Mouse (Mus musculus) ES-Bruce4 (cell line): Measurements from ENCODE around the gene Vmn1r42. TPM values are rescaled to one million over a fixed set of nuclear protein-coding genes. Genes with fewer than 3 reads are reported as not detected.
"Not testable (repeated sequence)": the region's sequence is repeated elsewhere in the genome, so short reads cannot be mapped to it uniquely, and the experiment has no call there.

Source experiments
- H3K27ac ChIP-seq: 2 replicates; pipeline ENCODE4 v1.5.1; 2012; ENCODE audit warnings: low read length, inconsistent platforms; ENCODE audit not compliant: insufficient read depth
- H3K27me3 ChIP-seq: 2 replicates; pipeline ENCODE4 v1.6.1; 2012; ENCODE audit warnings: mild to moderate bottlenecking, low read length, inconsistent platforms; ENCODE audit not compliant: control insufficient read depth, poor library complexity, insufficient read depth, severe bottlenecking
- H3K36me3 ChIP-seq: 2 replicates; pipeline ENCODE4 v1.6.1; 2012; ENCODE audit warnings: inconsistent platforms, mild to moderate bottlenecking, low read length, moderate library complexity; ENCODE audit not compliant: control insufficient read depth, poor library complexity, insufficient read depth, severe bottlenecking
- H3K4me1 ChIP-seq: one replicate; pipeline ENCODE4 v1.8.1; 2011; ENCODE audit warnings: low read length; ENCODE audit not compliant: control insufficient read depth, insufficient read depth
- H3K4me3 ChIP-seq: 2 replicates; pipeline ENCODE4 v1.5.1; 2011; ENCODE audit warnings: low read depth, mild to moderate bottlenecking, low read length
- H3K9ac ChIP-seq: 2 replicates; pipeline ENCODE4 v1.6.1; 2012; ENCODE audit warnings: low read depth, mild to moderate bottlenecking, inconsistent platforms; ENCODE audit not compliant: poor library complexity, severe bottlenecking
- H3K9me3 ChIP-seq: replicated peaks from 2 replicates; pipeline ENCODE4 v1.6.1; 2012; ENCODE audit warnings: mild to moderate bottlenecking, low read length, inconsistent platforms; ENCODE audit not compliant: control insufficient read depth, poor library complexity, insufficient read depth, severe bottlenecking
- CTCF ChIP-seq: IDR thresholded peaks from one replicate; pipeline ENCODE4 v1.8.1; 2011; ENCODE audit warnings: low read depth, low read length
- EP300 ChIP-seq: IDR thresholded peaks from 2 replicates; pipeline ENCODE4 v1.6.1; 2011; ENCODE audit warnings: low read depth, low read length; ENCODE audit not compliant: insufficient read depth
- POLR2A ChIP-seq: IDR thresholded peaks from one replicate; pipeline ENCODE4 v1.8.1; 2011; ENCODE audit warnings: low read length; ENCODE audit not compliant: insufficient read depth
- polyA plus RNA-seq: library from polyadenylated mRNA; stranded (reverse); fragments of >200 nt; gene quantifications from 2 replicates; pipeline ENCODE4 v1.2.4, GENCODE M21; 2011; ENCODE audit warnings: low read depth; ENCODE audit not compliant: missing spikeins, insufficient read depth, insufficient read length

Vmn1r42 gene
- not detected in 2 replicates for polyA plus RNA-seq

DNA sequence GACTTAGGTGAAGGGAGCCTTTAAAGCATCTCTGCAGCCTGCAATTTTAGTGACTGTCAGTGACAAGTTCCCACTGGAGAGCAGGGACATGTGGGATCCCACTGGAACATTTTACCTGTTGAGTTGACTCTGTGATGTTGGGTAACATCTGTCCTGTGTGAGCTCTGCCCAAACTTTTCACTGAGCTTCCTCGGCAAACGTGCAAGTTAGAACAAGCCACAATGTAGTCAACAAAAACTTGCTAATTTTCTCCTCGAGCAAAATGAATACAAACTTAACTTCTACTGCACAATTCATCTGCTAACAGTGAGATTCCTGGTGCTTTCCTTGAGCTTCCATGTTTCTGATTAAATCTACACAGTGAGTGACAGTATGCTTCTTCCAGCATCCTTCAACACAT lies at the start of gene Vmn1r42, which contains the start of gene Vmn1r43:
Vmn1r42 (minus strand) TSS at position 101 of the 400 bp plus-strand sequence.
Vmn1r43 (minus strand) TSS at position 101 of the 400 bp plus-strand sequence.
- not testable (repeated sequence) for H3K27me3 ChIP-seq, H3K27ac ChIP-seq, H3K9me3 ChIP-seq, H3K9ac ChIP-seq, H3K4me3 ChIP-seq, H3K36me3 ChIP-seq, H3K4me1 ChIP-seq

DNA sequence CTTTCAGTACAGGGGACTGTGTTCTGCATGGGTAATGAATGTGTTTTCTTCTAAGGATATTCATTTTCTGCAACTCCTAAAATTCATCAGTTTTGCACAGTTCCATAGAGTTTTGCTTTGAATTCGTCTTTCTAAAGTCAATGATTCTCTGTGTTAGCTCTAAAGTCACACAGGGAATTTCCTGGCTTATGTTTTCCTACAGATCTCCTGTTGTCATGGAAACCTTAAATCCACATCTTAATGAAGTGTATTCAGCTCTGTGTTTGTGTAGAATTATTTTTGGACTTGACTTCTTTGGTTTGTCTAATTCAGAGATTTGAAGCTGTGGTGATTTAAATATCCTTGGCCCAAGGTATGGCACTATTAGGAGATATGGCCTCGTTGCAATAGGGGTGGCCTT lies 7.6 kb upstream of the Vmn1r42 start:
- Histone ChIP-seq H3K4me3 (no peak overlapping the region), H3K36me3 (no peaks in the 10 kb centered on the region), H3K27ac (no peak overlapping the region), H3K9ac (no peak overlapping the region), H3K27me3 (no peaks in the 10 kb centered on the region), H3K4me1 (no peaks in the 10 kb centered on the region), H3K9me3 (no peaks in the 10 kb centered on the region)
- TF ChIP-seq POLR2A (no peak), EP300 (no peak), CTCF (no peak)

DNA sequence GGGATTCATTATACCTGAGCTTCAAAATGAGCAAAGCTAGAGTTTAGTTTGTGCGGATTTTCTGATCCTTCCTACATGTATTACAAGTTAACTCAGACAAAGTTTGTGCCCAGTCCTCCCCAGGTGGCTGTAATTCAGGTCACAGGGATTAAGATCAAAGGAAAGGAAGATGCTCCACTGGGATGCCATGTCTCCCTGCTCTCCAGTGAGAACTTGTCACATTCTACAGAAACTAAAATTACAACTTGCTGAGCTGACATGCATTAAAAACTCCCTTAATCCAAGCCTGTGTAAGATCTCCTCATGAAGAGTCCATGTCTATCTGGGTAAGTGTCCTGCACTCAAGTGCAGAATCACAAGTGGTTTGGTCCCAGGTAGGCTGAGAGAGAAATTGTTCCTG lies 7.1 kb upstream of the Vmn1r42 start, which contains the start of gene Vmn1r44:
Vmn1r44 (plus strand) TSS at position 301 of the 400 bp plus-strand sequence.
- Histone ChIP-seq H3K9ac (no peak within 1 kb of the TSS), H3K27ac (no peak within 1 kb of the TSS), H3K4me1 (no peaks in the 10 kb centered on the region), H3K36me3 (no peaks in the 10 kb centered on the region), H3K9me3 (no peaks in the 10 kb centered on the region), H3K4me3 (no peak within 1 kb of the TSS), H3K27me3 (no peaks in the 10 kb centered on the region)
- no peak for TF ChIP-seq EP300
- TF ChIP-seq POLR2A = no peak
- TF ChIP-seq CTCF = no peak

DNA sequence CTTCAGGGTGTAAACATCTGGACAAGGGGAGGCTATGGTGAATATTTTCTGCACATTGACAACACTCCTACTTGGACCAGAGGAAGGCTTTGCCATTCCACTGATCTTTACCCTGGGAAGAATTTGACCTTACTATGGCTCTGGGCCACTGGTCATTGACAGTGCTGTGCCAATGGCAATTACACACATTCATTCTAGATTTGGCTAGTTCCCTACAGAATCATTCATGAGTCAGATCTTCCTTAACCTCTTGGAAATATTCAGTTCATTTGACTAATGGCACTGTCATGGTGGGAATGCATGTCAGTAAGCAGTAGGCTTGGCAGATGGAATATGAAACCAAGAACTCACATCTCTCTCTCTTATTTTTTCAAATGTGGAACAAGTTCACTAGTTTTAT lies 4.7 kb upstream of the Vmn1r42 start:
- no peaks in the 10 kb centered on the region for H3K4me1 ChIP-seq
- H3K36me3 ChIP-seq = no peaks in the 10 kb centered on the region

DNA sequence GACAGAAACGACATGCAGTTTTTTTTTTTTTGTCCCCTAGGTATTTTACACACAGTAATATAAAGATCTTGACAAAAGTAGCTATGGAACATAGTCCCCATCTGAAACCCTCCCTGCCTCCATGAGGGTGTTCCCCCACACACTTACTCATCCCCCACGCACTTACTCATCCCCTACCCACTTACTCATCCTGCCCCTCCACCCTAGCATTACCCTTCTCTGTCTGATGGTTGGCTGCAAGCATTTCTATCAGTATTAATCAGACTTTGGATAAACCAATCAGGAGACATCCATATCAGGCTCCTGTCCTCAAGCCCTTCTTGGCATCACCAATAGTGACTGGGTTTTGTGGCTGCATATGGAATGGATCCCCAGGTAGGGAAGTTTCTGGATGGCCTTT lies 750 bp upstream of the Vmn1r42 start:
- no peak for TF ChIP-seq CTCF
- TF ChIP-seq POLR2A = no peak
- TF ChIP-seq EP300 = no peak
- Histone ChIP-seq H3K4me1 (no peaks in the 10 kb centered on the region), H3K27ac (no peak overlapping the region), H3K9ac (no peak overlapping the region), H3K27me3 (no peaks in the 10 kb centered on the region), H3K4me3 (no peak overlapping the region), H3K9me3 (no peaks in the 10 kb centered on the region), H3K36me3 (no peaks in the 10 kb centered on the region)

More for the DNA sequence above, 4.7 kb upstream of the Vmn1r42 start:
- Histone ChIP-seq H3K27ac (no peak overlapping the region), H3K9ac (no peak overlapping the region), H3K27me3 (no peaks in the 10 kb centered on the region), H3K9me3 (no peaks in the 10 kb centered on the region), H3K4me3 (no peak overlapping the region)
- TF ChIP-seq CTCF = no peak
- TF ChIP-seq POLR2A = no peak
- no peak for TF ChIP-seq EP300

DNA sequence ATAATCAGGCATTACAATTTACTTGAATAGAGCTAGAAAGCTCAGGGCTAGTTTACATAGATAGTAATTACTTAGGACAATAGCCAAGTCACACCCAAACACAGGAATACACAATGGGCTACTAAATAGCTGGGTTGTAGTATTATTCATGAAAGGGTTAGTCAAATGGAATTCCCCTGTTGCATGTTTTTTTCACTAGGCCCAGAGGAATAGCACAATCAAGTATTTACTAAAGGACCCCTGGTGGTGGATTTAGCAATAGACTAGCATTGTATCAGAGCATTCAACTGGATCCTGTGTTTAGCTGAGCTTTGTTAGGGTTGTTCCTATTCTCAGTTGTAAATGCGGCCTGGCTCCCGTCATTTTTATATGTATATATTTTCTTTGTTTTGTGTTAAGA lies 8.2 kb downstream of the Vmn1r42 start:
- H3K4me3 ChIP-seq = no peak overlapping the region
- no peaks in the 10 kb centered on the region for H3K4me1 ChIP-seq
- TF ChIP-seq POLR2A (no peak), EP300 (no peak), CTCF (no peak)
- no peaks in the 10 kb centered on the region for H3K36me3 ChIP-seq
- peaks cover 25% of the 10 kb centered on the region for H3K9me3 ChIP-seq
- no peak overlapping the region for H3K27ac ChIP-seq
- H3K27me3 ChIP-seq = no peaks in the 10 kb centered on the region
- no peak overlapping the region for H3K9ac ChIP-seq
